Mouse (Mus musculus): Measurements from ENCODE around the gene Macf1.

GRCm38 (mm10) chr4:123409034-123409692 lies 275.0 kb downstream of the Macf1 start:
- no peak for TF ChIP-seq POLR2A (IDR thresholded peaks at IDR 0.05; ENCODE audit: low read depth, low read length)
- TF ChIP-seq CTCF (conservative IDR thresholded peaks at IDR 0.05; ENCODE audit: insufficient read depth, insufficient read length, low read depth, low read length) = no peak
